Mouse (Mus musculus) ES-E14 (cell line): ENCODE measurements around the gene C1qtnf7. TPM values are rescaled to one million over a fixed set of nuclear protein-coding genes. Genes with fewer than 3 reads are reported as not detected.

ENCODE experiments used
- DNase-seq: peaks from one replicate; pipeline ENCODE4 v3.0.0-alpha.2; 2013; ENCODE audit warnings: low read depth, low spot score
- H3K27ac ChIP-seq: 2 replicates; pipeline ENCODE4 v1.5.1; 2012; ENCODE audit warnings: low read depth, mild to moderate bottlenecking, low read length, moderate library complexity, mixed read lengths; ENCODE audit not compliant: poor library complexity, insufficient read depth, severe bottlenecking
- H3K36me3 ChIP-seq: 2 replicates; pipeline ENCODE4 v1.6.1; 2012; ENCODE audit warnings: mild to moderate bottlenecking, low read length, moderate library complexity, mixed read lengths; ENCODE audit not compliant: control insufficient read depth, poor library complexity, insufficient read depth, severe bottlenecking
- H3K4me1 ChIP-seq, 2 experiments: fragments of 150-350 bp in 1 of 2; sonication (generic) in 1 of 2; 2 replicates each; pipeline ENCODE4 v1.6.1; 2012; ENCODE audit warnings: low read length in 2 of 2, mild to moderate bottlenecking in 1 of 2, mixed read lengths in 1 of 2; ENCODE audit not compliant: control insufficient read depth in 2 of 2, insufficient read depth in 2 of 2, poor library complexity in 1 of 2
- H3K4me3 ChIP-seq, 2 experiments: fragments of 150-350 bp in 1 of 2; sonication (generic) in 1 of 2; 2 replicates each; pipeline ENCODE4 v1.5.1; 2012; ENCODE audit warnings: low read length in 2 of 2, low read depth in 1 of 2, mild to moderate bottlenecking in 1 of 2, mixed read lengths in 1 of 2; ENCODE audit not compliant: insufficient read depth in 1 of 2, poor library complexity in 1 of 2, severe bottlenecking in 1 of 2
- H3K9ac ChIP-seq: 2 replicates; pipeline ENCODE4 v1.6.1; 2012; ENCODE audit warnings: low read depth, mild to moderate bottlenecking, low read length, mixed read lengths; ENCODE audit not compliant: poor library complexity, insufficient read depth, severe bottlenecking
- H3K9me3 ChIP-seq: fragments of 150-350 bp; sonication (generic); 2 replicates; pipeline ENCODE4 v1.6.1; 2012; ENCODE audit warnings: low read depth, mild to moderate bottlenecking, low read length; ENCODE audit not compliant: control insufficient read depth, insufficient read depth
- CHD2 ChIP-seq: IDR thresholded peaks from 2 replicates; pipeline ENCODE4 v1.6.1; 2014; ENCODE audit warnings: mild to moderate bottlenecking, low read depth, low read length, inconsistent platforms
- HCFC1 ChIP-seq: IDR thresholded peaks from 2 replicates; pipeline ENCODE4 v1.6.1; 2012; ENCODE audit warnings: low read length, inconsistent platforms, borderline replicate concordance; ENCODE audit not compliant: insufficient read depth
- MAFK ChIP-seq: IDR thresholded peaks from 2 replicates; pipeline ENCODE4 v1.6.1; 2014; ENCODE audit warnings: mild to moderate bottlenecking, low read depth, low read length, inconsistent platforms; ENCODE audit not compliant: insufficient read depth
- ZC3H11A ChIP-seq: IDR thresholded peaks from 2 replicates; pipeline ENCODE4 v1.6.1; 2012; ENCODE audit warnings: low read depth, mild to moderate bottlenecking, inconsistent platforms, low read length, borderline replicate concordance
- ZNF384 ChIP-seq: IDR thresholded peaks from 2 replicates; pipeline ENCODE4 v1.6.1; 2012; ENCODE audit warnings: low read depth, low read length, inconsistent platforms
- in situ Hi-C, 2 experiments: fragments of 600-800 bp; cut with MboI; formaldehyde crosslinking; loops; one replicate each; pipeline ENCODE4 v1.15.1; 2025; ENCODE audit warnings: low sequenced_read_pairs in 2 of 2, inconsistent platforms in 1 of 2; ENCODE audit not compliant: unreplicated experiment in 2 of 2
- total RNA-seq: library from RNA; depleted of rRNA; stranded (reverse); fragments of 300-350 nt; gene quantifications from 2 replicates; pipeline ENCODE4 v1.2.3, GENCODE M21; 2012

C1qtnf7 gene
- total RNA-seq, 1 experiment: not detected

DNA sequence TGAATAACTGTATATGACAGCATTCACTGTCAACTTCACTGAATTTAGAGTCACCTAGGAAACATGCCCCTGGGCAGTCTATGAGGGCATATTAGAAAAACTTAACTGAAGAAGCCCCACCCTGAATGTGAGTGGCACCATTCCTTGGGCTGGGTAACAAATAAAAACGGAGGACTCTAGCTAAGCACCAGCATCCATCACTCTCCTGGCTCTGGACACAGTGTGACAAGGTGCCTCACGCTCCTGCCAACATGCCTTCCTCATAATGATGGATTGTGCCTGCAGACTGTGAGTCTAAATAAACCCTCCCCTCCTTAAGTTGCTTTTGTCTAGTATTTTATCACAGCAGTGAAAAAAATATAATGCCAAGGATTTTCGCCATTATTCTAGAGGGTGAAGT, 35.3 kb upstream of the C1qtnf7 start:
- Histone ChIP-seq H3K27ac (no peak overlapping the region), H3K4me1 (no peaks in the 10 kb centered on the region), H3K9me3 (no peaks in the 10 kb centered on the region), H3K36me3 (no peaks in the 10 kb centered on the region), H3K9ac (no peak overlapping the region), H3K4me3 (no peak overlapping the region)
- in situ Hi-C loops: no loop called here
- DNase-seq: no peak
- no peak for TF ChIP-seq HCFC1
- TF ChIP-seq CHD2: no peak
- TF ChIP-seq ZC3H11A: no peak
- no peak for TF ChIP-seq MAFK
- no peak for TF ChIP-seq ZNF384

DNA sequence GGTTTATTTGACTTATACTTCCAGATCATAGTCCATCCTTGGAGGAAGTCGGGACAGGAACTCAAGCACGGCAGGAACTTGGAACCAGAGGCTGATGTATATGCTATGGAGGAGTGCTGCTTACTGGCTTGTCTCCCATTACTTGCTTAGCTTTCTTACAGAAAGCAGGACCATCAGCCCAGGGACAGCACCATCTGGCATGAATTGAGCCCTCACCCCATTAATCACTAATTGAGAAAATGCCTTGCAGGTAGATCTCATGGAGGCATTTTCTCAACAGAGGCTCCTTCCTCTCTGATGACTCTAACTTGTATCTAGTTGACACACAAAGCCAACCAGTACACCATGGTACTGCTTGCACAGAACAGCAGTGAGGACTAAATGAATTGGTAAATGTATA, 34.6 kb upstream of the C1qtnf7 start:
- Histone ChIP-seq H3K4me3 (no peak overlapping the region), H3K9me3 (no peaks in the 10 kb centered on the region), H3K36me3 (no peaks in the 10 kb centered on the region), H3K4me1 (no peaks in the 10 kb centered on the region), H3K9ac (no peak overlapping the region), H3K27ac (no peak overlapping the region)
- TF ChIP-seq ZNF384 (no peak), HCFC1 (no peak), MAFK (no peak), ZC3H11A (no peak), CHD2 (no peak)
- DNase-seq: no peak
- in situ Hi-C loops: no loop called here

DNA sequence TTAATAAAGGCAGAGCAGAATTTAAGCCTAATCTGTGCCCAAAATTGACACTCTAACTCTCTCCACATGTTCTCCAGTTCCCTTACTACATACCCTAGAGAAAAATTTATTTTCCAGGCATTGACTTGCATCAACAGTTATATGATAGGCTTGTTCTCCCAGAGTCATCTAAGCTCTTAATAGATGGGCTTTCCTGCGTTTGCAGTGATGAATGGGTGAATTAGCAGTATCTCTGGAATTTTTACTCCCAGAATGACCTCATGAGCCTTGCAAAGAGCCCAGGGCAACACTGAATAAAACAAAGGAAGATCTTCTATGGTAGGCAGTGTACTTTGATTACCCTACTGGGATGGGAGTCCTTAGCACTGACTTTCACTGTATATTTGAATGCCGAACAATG, 33.5 kb upstream of the C1qtnf7 start:
- in situ Hi-C loops: no loop called here
- no peaks in the 10 kb centered on the region for H3K9me3 ChIP-seq
- H3K4me3 ChIP-seq: no peak overlapping the region
- H3K36me3 ChIP-seq: no peaks in the 10 kb centered on the region
- H3K4me1 ChIP-seq: no peaks in the 10 kb centered on the region
- no peak for DNase-seq
- no peak overlapping the region for H3K9ac ChIP-seq
- no peak overlapping the region for H3K27ac ChIP-seq
- TF ChIP-seq MAFK (no peak), ZC3H11A (no peak), CHD2 (no peak), HCFC1 (no peak), ZNF384 (no peak)

DNA sequence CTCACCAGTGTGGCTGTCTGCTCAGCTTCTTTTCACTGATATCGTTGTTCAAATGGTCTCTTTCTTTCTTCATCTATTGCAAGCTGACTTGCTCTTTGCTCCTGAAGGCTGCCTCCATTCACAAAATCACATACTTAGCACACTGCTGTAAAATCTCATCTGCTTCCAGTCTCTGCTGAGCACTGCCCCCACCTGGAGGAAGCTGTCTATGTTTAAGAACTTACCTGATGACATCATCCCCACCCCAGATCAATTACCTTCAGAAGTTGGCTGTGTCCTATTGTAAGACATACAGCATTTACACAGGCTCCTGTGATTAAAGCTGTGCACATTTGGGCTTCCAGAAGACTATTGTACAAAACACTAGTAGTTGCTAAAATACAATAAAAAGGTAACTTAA, 13.5 kb upstream of the C1qtnf7 start:
- H3K4me1 ChIP-seq: no peaks in the 10 kb centered on the region
- DNase-seq: peak; percentile 2
- no peak overlapping the region for H3K4me3 ChIP-seq
- in situ Hi-C loops: no loop called here
- no peak for TF ChIP-seq CHD2
- no peak for TF ChIP-seq ZNF384
- TF ChIP-seq MAFK: no peak
- TF ChIP-seq ZC3H11A: no peak
- no peak for TF ChIP-seq HCFC1
- H3K27ac ChIP-seq: no peak overlapping the region
- H3K36me3 ChIP-seq: no peaks in the 10 kb centered on the region
- H3K9me3 ChIP-seq: no peaks in the 10 kb centered on the region
- no peak overlapping the region for H3K9ac ChIP-seq

DNA sequence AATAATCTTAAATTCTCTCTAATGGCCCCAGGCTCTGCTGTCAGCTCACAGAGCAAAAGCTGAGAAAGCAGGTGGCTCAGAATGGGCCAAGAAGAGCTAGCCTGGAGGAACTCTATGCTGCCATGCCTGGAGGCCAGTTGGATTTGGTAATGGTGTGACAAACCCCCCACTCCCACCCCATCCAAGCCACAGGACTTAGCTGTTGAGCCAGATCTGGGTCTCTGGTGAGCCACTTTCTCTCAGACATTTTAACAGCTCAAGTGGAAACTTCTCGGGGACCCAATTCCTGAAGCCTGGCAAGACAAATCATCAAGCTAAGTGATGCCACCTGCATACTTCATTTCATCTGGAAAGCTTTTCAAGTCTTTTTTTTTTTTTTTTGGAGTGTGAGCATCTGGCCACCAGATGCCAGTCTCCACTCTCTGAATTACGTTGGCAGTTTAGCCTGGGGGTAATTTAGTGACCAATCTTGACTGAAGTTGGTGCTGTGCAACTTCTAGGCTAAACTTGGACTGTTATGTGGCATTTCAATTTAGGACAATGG, 11.0 kb upstream of the C1qtnf7 start:
- no peak overlapping the region for H3K27ac ChIP-seq
- in situ Hi-C loops: no loop called here
- no peak overlapping the region for H3K4me3 ChIP-seq
- H3K36me3 ChIP-seq: no peaks in the 10 kb centered on the region
- no peaks in the 10 kb centered on the region for H3K4me1 ChIP-seq
- no peak overlapping the region for H3K9ac ChIP-seq
- no peaks in the 10 kb centered on the region for H3K9me3 ChIP-seq
- DNase-seq: no peak
- TF ChIP-seq CHD2: no peak
- TF ChIP-seq MAFK: no peak
- TF ChIP-seq ZC3H11A: no peak
- no peak for TF ChIP-seq ZNF384
- TF ChIP-seq HCFC1: no peak
